Mouse (Mus musculus): ENCODE measurements around the gene Slc15a3.

- TF ChIP-seq EP300 (IDR thresholded peaks at IDR 0.05; ENCODE audit: low read depth): no peak
- no peak for TF ChIP-seq CTCF (IDR thresholded peaks at IDR 0.05; ENCODE audit: low read depth)
Observed at GRCm38 (mm10) chr19:10809428-10810175, 29.9 kb upstream of the Slc15a3 start.
